10 mouse cellular contexts compared by ENCODE assay signal in the genomic region with DNA sequence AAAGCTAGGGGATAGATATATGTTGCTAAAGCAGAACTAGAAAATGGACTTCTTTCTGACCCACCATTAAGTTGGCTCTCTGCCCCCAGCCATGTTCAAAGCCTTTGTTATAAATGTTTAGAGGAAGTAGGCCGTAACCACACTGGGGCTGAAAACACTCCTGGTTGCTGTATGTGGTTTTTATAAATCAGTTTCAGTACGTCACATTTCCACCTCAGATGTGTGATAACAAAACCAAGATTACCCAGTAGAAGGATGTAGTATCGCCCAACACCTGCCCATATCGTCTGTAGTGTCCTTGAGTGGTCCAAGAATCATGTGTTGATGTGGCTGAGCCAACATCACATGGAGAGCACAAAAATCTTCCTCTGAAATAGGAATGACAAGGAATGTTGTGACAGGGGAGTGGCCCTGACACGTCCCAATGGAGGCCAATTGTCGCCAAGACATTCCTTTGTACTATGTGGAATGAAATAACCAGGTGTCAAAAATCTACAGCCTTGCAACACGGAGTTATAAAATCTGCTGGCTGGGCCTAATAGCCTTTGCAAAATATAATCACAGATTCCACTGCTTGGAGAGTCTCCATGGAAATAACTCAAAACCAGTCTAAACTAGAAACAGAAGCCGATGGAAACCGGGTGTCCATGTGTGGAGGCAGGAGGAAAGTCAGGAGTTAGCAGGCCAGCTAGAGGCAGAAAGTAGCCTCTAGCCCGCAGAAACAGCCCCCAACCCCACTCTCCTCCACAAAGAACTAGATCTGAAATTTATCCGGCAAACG. TPM values are rescaled to one million over a fixed set of nuclear protein-coding genes. Genes with fewer than 3 reads are reported as not detected.
DNase-seq lines count a peak whose midpoint lies in the region; ATAC-seq and TF ChIP-seq lines count a peak whose summit lies in the region.
"Had no signal": no experiment of that assay in that cellular context is flagged by ENCODE, and none has a peak within 500 bp of the region (broad histone marks: within the 10 kb centered on the region; RNA-seq: fewer than 3 reads in every experiment).

No protein-coding gene starts in this region.

- H3K9me3 ChIP-seq in limb, embryonic 14.5 days (ENCODE audit: control insufficient read depth, low read length): no peaks in the 10 kb centered on the region
- no peaks in the 10 kb centered on the region for H3K9me3 ChIP-seq in stomach, postnatal 0 days (ENCODE audit: control insufficient read depth, low read length)
- H3K9me3 ChIP-seq: kidney, embryonic 15.5 days had no signal

- H3K27me3 ChIP-seq in limb, embryonic 14.5 days (ENCODE audit: control insufficient read depth, insufficient read depth, low read length): no peaks in the 10 kb centered on the region
- no peaks in the 10 kb centered on the region for H3K27me3 ChIP-seq in stomach, postnatal 0 days (ENCODE audit: control insufficient read depth, insufficient read depth, low read length)
- H3K27me3 ChIP-seq: kidney, embryonic 15.5 days had no signal

- H3K9ac ChIP-seq in limb, embryonic 14.5 days (ENCODE audit: low read depth, low read length, severe bottlenecking): no peak overlapping the region
- H3K9ac ChIP-seq in stomach, postnatal 0 days (ENCODE audit: low read length): no peak overlapping the region
- H3K9ac ChIP-seq: kidney, embryonic 15.5 days had no signal

- H3K27ac ChIP-seq in limb, embryonic 14.5 days (replicated peaks; ENCODE audit: low read depth, low read length): peak overlapping the region; percentile 85
- H3K27ac ChIP-seq in stomach, postnatal 0 days (replicated peaks): peak overlapping the region; percentile 81
- H3K27ac ChIP-seq: kidney, embryonic 15.5 days had no signal

- no peak for TF ChIP-seq POLR2A in limb, embryonic 14.5 days (IDR thresholded peaks at IDR 0.05; ENCODE audit: borderline replicate concordance, extremely low read depth, insufficient read depth, insufficient read length)

- intact Hi-C loops in heart, postnatal 10 days (cut with DNase I): no loop called here

- no peak overlapping the region for H3K4me3 ChIP-seq in limb, embryonic 14.5 days (replicated peaks; ENCODE audit: low read length)
- H3K4me3 ChIP-seq in stomach, postnatal 0 days (ENCODE audit: low read depth, low read length): no peak overlapping the region
- H3K4me3 ChIP-seq: kidney, embryonic 15.5 days had no signal

- peak; percentile 85 for ATAC-seq in limb, embryonic 14.5 days (ENCODE audit: low FRiP score, low read depth)
- no peak; the same call in 1 of the 2 replicates for ATAC-seq in stomach, postnatal 0 days (ENCODE audit: low FRiP score, low TSS enrichment)
- no peak for ATAC-seq in erythroid progenitor cell, adult 5-6 weeks (replicated peaks; ENCODE audit: low FRiP score, poor library complexity, severe bottlenecking)

- no peak for TF ChIP-seq EP300 in stomach, postnatal 0 days (optimal IDR thresholded peaks at IDR 0.05)

- no peak overlapping the region for H3K4me2 ChIP-seq in limb, embryonic 14.5 days (replicated peaks; ENCODE audit: low read depth, low read length, severe bottlenecking)
- no peak overlapping the region for H3K4me2 ChIP-seq in stomach, postnatal 0 days (replicated peaks; ENCODE audit: low read depth)
- H3K4me2 ChIP-seq: kidney, embryonic 15.5 days had no signal

- DNase-seq in heart, adult 11 months: peak; percentile 94
- DNase-seq in heart, postnatal 10 days: no peak
- peak; percentile 80 to 88 for DNase-seq in spleen, postnatal 36 days (ENCODE audit: low spot score in 2 of 2)
- DNase-seq in spleen, adult 18-20 months: no peak
- peak; percentile 76 for DNase-seq in limb, embryonic 14.5 days (ENCODE audit: low spot score)
- DNase-seq in stomach, postnatal 0 days (ENCODE audit: low spot score): no peak
- no peak for DNase-seq in right cerebral cortex, postnatal 25 days
- DNase-seq: adrenal gland, postnatal 25 days had no signal

- H3K4me1 ChIP-seq in limb, embryonic 14.5 days (ENCODE audit: control insufficient read depth, insufficient read depth, low read length): peaks cover 26% of the 10 kb centered on the region
- no peaks in the 10 kb centered on the region for H3K4me1 ChIP-seq in stomach, postnatal 0 days (replicated peaks; ENCODE audit: control insufficient read depth, insufficient read depth)

- no peaks in the 10 kb centered on the region for H3K36me3 ChIP-seq in limb, embryonic 14.5 days (ENCODE audit: control insufficient read depth, insufficient read depth, low read length)
- H3K36me3 ChIP-seq in stomach, postnatal 0 days (ENCODE audit: control insufficient read depth, insufficient read depth, low read length): no peaks in the 10 kb centered on the region
- H3K36me3 ChIP-seq: kidney, embryonic 15.5 days had no signal

- 30% methylated on average over 12 of the region's 12 CpGs for WGBS in limb, embryonic 14.5 days
- 43% methylated on average over 12 of the region's 12 CpGs for WGBS in stomach, postnatal 0 days

- TF ChIP-seq CTCF in stomach, postnatal 0 days (IDR thresholded peaks at IDR 0.05; ENCODE audit: low read depth): no peak

RNA-seq across cellular contexts. Expression of gene Snx9, which starts 36.6 kb away (rescaled TPM):
- total RNA-seq in heart, postnatal 10 days (2021): 10 to 100 TPM; 37.7 to 41.0 TPM
- 39.1 and 41.3 TPM in 2 replicates for polyA plus RNA-seq in limb, embryonic 14.5 days (2012; rRNA removed)
- polyA plus RNA-seq in limb, embryonic 14.5 days (2014; fragmentation: Nextera tagmentation; extraction: Ambion mirVana): 41.9 and 43.4 TPM in 2 replicates
- polyA plus RNA-seq in stomach, postnatal 0 days (2015; fragmentation: Nextera tagmentation; extraction: Ambion mirVana): 34.8 and 36.3 TPM in 2 replicates
- 11.3 and 18.7 TPM in 2 replicates for total RNA-seq in erythroid progenitor cell, adult 5-6 weeks (2015; ENCODE audit: low replicate concordance)
- 4.4 and 5.9 TPM in 2 replicates for total RNA-seq in erythroid progenitor cell, adult 5-6 weeks (2017; ENCODE audit: low replicate concordance)

Comparison
In these comparisons a context has a peak if more than half of its experiments do, and no peak if none do; other contexts are left out.
1. DNase-seq: peak in heart, adult 11 months (single experiment), spleen, postnatal 36 days (2 of 2) and limb, embryonic 14.5 days (single experiment); none in heart, postnatal 10 days (0 of 2), spleen, adult 18-20 months (0 of 2), stomach, postnatal 0 days (single experiment) and right cerebral cortex, postnatal 25 days (single experiment).